Mouse (Mus musculus): Measurements from ENCODE around the gene Slc7a14. TPM values are rescaled to one million over a fixed set of nuclear protein-coding genes. Genes with fewer than 3 reads are reported as not detected.

The Slc7a14 gene
- polyA plus RNA-seq (2014; fragmentation: Nextera tagmentation; extraction: Ambion mirVana): 0.50 and 1.2 TPM in 2 replicates

DNA sequence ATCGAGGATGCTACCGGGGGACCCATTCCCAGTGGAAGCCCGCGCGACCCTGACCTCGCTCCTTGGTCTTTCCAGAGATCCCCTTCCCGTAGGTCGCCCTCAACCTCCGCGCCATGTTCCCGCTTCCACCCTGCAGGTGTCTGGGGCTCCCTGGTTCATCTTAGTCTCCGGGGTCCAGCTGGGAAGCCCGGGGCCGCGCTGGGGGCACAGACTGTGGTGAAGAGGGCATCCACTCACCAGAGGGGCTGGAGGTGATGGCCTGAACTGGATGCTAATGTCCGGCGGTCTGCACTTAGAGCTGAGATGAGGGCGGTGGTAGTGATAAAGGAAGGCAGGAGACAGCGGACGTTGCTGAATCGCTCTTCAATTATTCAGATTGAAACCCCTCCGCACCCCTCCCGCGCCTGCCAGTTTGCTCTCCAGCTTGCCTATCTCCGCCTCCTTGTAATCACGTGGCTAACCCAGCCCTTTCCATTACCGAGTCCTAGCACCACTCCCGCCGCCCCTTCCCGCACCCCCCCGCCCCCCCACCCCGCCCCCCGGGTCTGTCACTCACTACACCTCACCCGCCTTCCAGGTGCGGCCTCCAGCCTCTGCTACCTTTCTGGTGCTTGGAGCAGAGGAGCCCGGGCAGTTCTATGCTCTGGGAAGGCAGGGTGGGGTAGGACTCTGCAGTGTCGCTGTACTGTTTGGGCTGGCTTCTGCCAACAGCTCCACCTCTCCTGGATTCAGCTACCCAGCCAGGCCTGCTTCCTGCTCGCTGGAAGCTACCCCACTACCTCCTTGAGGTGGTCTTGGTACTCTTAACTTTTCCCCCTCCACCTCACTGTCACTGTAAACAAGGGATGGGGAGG lies at the start of gene Slc7a14:
TSS of gene Slc7a14 (minus strand) at position 445 of the 854 bp plus-strand sequence.
- ATAC-seq (ENCODE audit: low FRiP score): peak; percentile 91
- Histone ChIP-seq H3K9ac (ENCODE audit: low read depth, low read length) (peak within 1 kb of the TSS; percentile 25), H3K4me3 (ENCODE audit: low read depth, low read length) (peak within 1 kb of the TSS; percentile 49), H3K4me2 (replicated peaks; ENCODE audit: low read depth, low read length) (peak within 1 kb of the TSS; percentile 89), H3K27me3 (ENCODE audit: control insufficient read depth, insufficient read depth, low read length) (peaks cover 4% of the 10 kb centered on the region; the same call in 1 of the 2 replicates), H3K4me1 (replicated peaks; ENCODE audit: control insufficient read depth, insufficient read depth, low read length) (no peaks in the 10 kb centered on the region), H3K27ac (ENCODE audit: low read depth, low read length) (peak within 1 kb of the TSS; percentile 13; the same call in 1 of the 2 replicates), H3K9me3 (ENCODE audit: control insufficient read depth, low read length) (no peaks in the 10 kb centered on the region), H3K36me3 (ENCODE audit: control insufficient read depth, insufficient read depth, low read length) (no peaks in the 10 kb centered on the region)
- peak; percentile 58 for DNase-seq (ENCODE audit: low spot score)
- under 1% methylated on average over 32 of the region's 38 CpGs for WGBS

DNA sequence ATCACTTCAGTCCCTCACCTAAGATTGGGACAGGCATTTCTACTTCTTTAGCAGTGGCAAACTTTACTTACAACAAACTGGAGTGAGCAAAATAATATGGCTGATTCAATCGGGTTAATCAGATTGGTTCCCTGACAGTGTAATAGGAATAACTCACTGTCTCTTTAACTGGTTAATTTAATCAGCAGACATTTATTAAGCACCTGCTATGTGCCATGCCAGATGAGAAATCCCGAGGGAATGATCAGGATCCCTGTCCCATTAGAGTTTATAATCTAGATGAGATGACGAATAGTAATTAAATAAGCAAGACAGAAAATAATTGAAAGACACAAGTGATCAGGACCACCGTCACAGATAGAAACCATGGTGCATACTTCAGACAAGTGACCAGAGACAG lies 36.4 kb upstream of the Slc7a14 start:
- WGBS: 79% methylated on average over 4 of the region's 4 CpGs

DNA sequence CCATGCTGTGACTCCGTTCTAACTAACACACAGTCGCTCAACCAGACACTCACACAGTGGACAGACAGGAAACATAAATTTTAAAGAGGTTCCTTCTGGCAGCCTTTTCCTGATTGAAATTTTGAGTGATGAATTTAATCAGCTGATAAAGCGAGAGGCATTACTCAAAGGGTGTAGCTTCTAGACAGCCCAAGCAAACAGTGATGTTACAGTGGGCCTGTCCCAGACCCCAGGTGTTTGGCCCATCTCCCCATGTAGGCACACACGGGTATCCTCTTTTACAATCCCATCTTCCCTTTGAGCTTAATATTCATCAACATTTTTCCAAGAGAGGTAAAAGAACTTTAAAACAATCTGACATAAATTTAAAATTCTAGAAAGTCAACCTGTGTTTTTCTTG lies 35.6 kb upstream of the Slc7a14 start:
- Histone ChIP-seq H3K36me3 (ENCODE audit: control insufficient read depth, insufficient read depth, low read length) (no peaks in the 10 kb centered on the region), H3K4me2 (replicated peaks; ENCODE audit: low read depth, low read length) (no peak overlapping the region), H3K9me3 (ENCODE audit: control insufficient read depth, low read length) (no peaks in the 10 kb centered on the region), H3K4me1 (replicated peaks; ENCODE audit: control insufficient read depth, insufficient read depth, low read length) (no peaks in the 10 kb centered on the region), H3K27me3 (ENCODE audit: control insufficient read depth, insufficient read depth, low read length) (no peaks in the 10 kb centered on the region), H3K4me3 (ENCODE audit: low read depth, low read length) (no peak overlapping the region), H3K9ac (ENCODE audit: low read depth, low read length) (no peak overlapping the region), H3K27ac (ENCODE audit: low read depth, low read length) (no peak overlapping the region)
- ATAC-seq (ENCODE audit: low FRiP score) (no peak), DNase-seq (ENCODE audit: low spot score) (no peak)
- 76% methylated on average over 4 of the region's 4 CpGs for WGBS

More for the DNA sequence above, 36.4 kb upstream of the Slc7a14 start:
- Histone ChIP-seq H3K4me3 (ENCODE audit: low read depth, low read length) (no peak overlapping the region), H3K27me3 (ENCODE audit: control insufficient read depth, insufficient read depth, low read length) (no peaks in the 10 kb centered on the region), H3K27ac (ENCODE audit: low read depth, low read length) (no peak overlapping the region), H3K9me3 (ENCODE audit: control insufficient read depth, low read length) (no peaks in the 10 kb centered on the region), H3K4me1 (replicated peaks; ENCODE audit: control insufficient read depth, insufficient read depth, low read length) (no peaks in the 10 kb centered on the region), H3K36me3 (ENCODE audit: control insufficient read depth, insufficient read depth, low read length) (no peaks in the 10 kb centered on the region), H3K9ac (ENCODE audit: low read depth, low read length) (no peak overlapping the region), H3K4me2 (replicated peaks; ENCODE audit: low read depth, low read length) (no peak overlapping the region)
- ATAC-seq (ENCODE audit: low FRiP score): no peak
- DNase-seq (ENCODE audit: low spot score): no peak

DNA sequence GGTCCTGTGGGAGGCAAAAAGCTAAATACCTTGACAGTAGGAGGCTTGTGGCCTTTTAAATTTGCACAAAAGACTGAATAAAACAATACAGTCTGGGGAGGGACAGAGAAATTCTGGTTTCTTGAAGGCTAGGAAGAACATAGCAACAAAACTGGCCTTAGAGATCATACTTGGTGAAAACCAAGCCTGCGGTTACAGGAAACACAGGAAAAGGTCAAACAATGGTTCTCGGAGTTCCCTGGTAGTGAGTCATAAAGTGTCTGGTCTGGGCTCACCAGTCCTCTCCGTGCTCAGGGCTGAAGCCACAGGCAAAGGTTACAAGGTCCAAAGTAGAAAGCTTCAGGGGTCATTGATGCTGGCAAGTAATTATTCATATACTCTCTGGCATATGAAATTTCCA lies 29.1 kb upstream of the Slc7a14 start:
- ATAC-seq (ENCODE audit: low FRiP score): no peak
- H3K9me3 ChIP-seq (ENCODE audit: control insufficient read depth, low read length): no peaks in the 10 kb centered on the region
- H3K9ac ChIP-seq (ENCODE audit: low read depth, low read length): no peak overlapping the region

DNA sequence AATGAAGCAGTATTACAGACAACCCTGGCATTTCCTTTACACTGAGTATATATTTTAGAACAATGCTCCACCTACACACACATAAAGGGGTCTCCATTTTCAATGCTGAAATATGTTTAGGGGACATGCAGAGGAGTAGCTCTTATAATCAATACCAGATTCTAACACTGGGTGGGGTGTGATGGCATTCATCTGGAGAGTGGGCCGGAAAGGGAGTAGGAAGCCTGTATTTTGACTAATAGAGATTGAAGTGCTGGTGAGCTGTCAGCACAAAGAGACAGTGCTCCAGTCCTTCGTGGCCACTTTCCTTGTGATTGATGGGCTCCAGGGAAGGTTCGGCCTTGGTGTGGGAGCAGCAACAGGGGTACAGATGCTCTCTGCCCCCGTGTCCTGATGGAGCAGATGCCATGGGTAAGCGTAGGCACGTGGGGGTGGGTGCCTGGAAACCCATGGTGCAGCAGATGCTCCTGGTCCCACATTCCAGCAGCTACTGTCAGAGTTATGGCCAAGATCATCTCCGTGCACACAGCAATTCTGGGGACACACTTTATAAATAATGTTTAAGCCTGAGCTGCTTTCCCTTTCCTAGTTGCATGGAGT lies 18.2 kb upstream of the Slc7a14 start:
- Histone ChIP-seq H3K4me1 (replicated peaks; ENCODE audit: control insufficient read depth, insufficient read depth, low read length) (no peaks in the 10 kb centered on the region), H3K36me3 (ENCODE audit: control insufficient read depth, insufficient read depth, low read length) (no peaks in the 10 kb centered on the region), H3K9ac (ENCODE audit: low read depth, low read length) (no peak overlapping the region), H3K4me3 (ENCODE audit: low read depth, low read length) (no peak overlapping the region), H3K27ac (ENCODE audit: low read depth, low read length) (no peak overlapping the region), H3K27me3 (ENCODE audit: control insufficient read depth, insufficient read depth, low read length) (no peaks in the 10 kb centered on the region), H3K9me3 (ENCODE audit: control insufficient read depth, low read length) (no peaks in the 10 kb centered on the region), H3K4me2 (replicated peaks; ENCODE audit: low read depth, low read length) (no peak overlapping the region)
- ATAC-seq (ENCODE audit: low FRiP score): no peak
- no peak for DNase-seq (ENCODE audit: low spot score)
- WGBS: 63% methylated on average over 7 of the region's 7 CpGs

More for the DNA sequence above, 29.1 kb upstream of the Slc7a14 start:
- Histone ChIP-seq H3K36me3 (ENCODE audit: control insufficient read depth, insufficient read depth, low read length) (no peaks in the 10 kb centered on the region), H3K27me3 (ENCODE audit: control insufficient read depth, insufficient read depth, low read length) (no peaks in the 10 kb centered on the region), H3K4me3 (ENCODE audit: low read depth, low read length) (no peak overlapping the region), H3K4me1 (replicated peaks; ENCODE audit: control insufficient read depth, insufficient read depth, low read length) (no peaks in the 10 kb centered on the region), H3K27ac (ENCODE audit: low read depth, low read length) (no peak overlapping the region), H3K4me2 (replicated peaks; ENCODE audit: low read depth, low read length) (no peak overlapping the region)
- DNase-seq (ENCODE audit: low spot score): no peak
- 76% methylated on average over 3 of the region's 3 CpGs for whole genome bisulfite sequencing

DNA sequence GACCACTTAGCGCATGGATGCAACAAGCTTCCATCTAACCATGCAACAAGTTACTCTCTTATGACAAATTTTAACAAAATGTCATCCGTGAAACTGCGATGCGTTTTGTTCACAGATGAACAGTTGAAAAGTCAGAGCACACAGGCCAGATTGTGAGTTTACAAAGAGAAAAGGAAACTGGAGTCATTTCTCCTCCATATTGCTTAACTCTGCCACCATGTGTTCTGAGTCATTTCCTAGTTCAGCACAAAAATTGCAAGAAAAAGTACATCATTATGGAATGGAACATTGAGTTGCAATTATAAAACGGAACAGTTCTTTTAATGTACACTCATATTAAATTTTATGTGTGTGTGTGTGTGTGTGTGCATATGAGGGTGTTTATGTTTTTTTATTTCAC lies 17.6 kb upstream of the Slc7a14 start:
- ATAC-seq (ENCODE audit: low FRiP score) (no peak), DNase-seq (ENCODE audit: low spot score) (no peak)
- no peaks in the 10 kb centered on the region for H3K36me3 ChIP-seq (ENCODE audit: control insufficient read depth, insufficient read depth, low read length)
- 92% methylated on average over 5 of the region's 5 CpGs for whole genome bisulfite sequencing
- no peaks in the 10 kb centered on the region for H3K9me3 ChIP-seq (ENCODE audit: control insufficient read depth, low read length)
- H3K27ac ChIP-seq (ENCODE audit: low read depth, low read length): no peak overlapping the region
- no peak overlapping the region for H3K9ac ChIP-seq (ENCODE audit: low read depth, low read length)
- H3K4me2 ChIP-seq (replicated peaks; ENCODE audit: low read depth, low read length): no peak overlapping the region
- no peaks in the 10 kb centered on the region for H3K4me1 ChIP-seq (replicated peaks; ENCODE audit: control insufficient read depth, insufficient read depth, low read length)
- H3K27me3 ChIP-seq (ENCODE audit: control insufficient read depth, insufficient read depth, low read length): no peaks in the 10 kb centered on the region
- no peak overlapping the region for H3K4me3 ChIP-seq (ENCODE audit: low read depth, low read length)

DNA sequence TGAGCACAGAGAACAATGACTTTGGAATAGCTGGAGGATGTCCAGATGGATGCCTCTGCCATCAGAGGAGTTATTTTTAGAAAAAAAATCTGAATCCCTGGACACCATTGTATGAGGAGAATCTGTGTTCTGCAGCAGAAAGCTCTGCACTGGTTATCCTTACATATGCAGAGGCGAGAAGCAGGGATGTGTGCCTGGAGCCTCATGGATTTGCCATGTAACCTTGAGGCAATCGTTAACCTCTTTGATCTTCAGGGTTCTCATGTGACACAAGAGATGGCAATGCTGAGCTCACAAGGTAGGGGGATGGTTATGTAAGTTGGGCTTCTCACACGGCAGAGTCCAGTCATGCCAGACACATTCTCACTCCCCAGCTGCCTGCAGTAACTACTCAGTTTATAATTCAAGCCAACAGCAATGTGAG lies 14.1 kb upstream of the Slc7a14 start:
- 64% methylated on average over 3 of the region's 3 CpGs for WGBS
- H3K9me3 ChIP-seq (ENCODE audit: control insufficient read depth, low read length): no peaks in the 10 kb centered on the region
- no peaks in the 10 kb centered on the region for H3K4me1 ChIP-seq (replicated peaks; ENCODE audit: control insufficient read depth, insufficient read depth, low read length)
- no peak overlapping the region for H3K4me2 ChIP-seq (replicated peaks; ENCODE audit: low read depth, low read length)
- H3K36me3 ChIP-seq (ENCODE audit: control insufficient read depth, insufficient read depth, low read length): no peaks in the 10 kb centered on the region
- ATAC-seq (ENCODE audit: low FRiP score) (no peak), DNase-seq (ENCODE audit: low spot score) (no peak)
- no peak overlapping the region for H3K4me3 ChIP-seq (ENCODE audit: low read depth, low read length)
- no peaks in the 10 kb centered on the region for H3K27me3 ChIP-seq (ENCODE audit: control insufficient read depth, insufficient read depth, low read length)
- H3K27ac ChIP-seq (ENCODE audit: low read depth, low read length): no peak overlapping the region
- H3K9ac ChIP-seq (ENCODE audit: low read depth, low read length): no peak overlapping the region

DNA sequence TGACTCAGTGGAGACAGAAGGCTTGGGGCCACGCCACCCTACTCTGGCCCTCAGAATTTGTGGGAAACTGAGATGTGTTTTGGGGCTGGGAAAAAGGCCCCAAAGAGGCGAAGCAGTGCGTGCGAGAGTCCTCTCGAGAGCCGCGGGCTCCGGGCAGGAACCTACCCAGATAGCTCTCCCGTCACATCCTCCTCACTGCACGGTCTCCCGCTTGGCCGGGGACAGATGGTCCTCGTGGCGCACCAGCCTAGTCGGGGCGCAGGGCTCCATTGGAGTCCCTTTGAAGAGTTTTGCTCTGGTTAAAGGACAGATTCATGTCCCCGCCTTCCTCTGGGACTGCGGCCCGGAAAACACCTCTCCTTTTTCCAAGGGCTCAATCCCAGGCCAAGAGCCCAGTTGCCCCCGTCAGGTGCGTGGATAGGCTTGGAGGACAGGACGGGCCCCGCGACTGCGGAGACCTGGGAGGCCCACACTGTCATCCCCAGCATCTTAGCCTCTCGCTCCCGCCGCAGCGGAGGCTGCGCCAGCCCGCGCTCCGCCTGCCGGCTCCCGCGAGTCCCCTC lies 726 bp downstream of the Slc7a14 start:
- DNase-seq (ENCODE audit: low spot score) (peak; percentile 42), ATAC-seq (ENCODE audit: low FRiP score) (peak; percentile 77)
- peak overlapping the region; percentile 89 for H3K4me2 ChIP-seq (replicated peaks; ENCODE audit: low read depth, low read length)
- peak overlapping the region; percentile 25 for H3K9ac ChIP-seq (ENCODE audit: low read depth, low read length)
- peak overlapping the region; percentile 13; the same call in 1 of the 2 replicates for H3K27ac ChIP-seq (ENCODE audit: low read depth, low read length)
- no peaks in the 10 kb centered on the region for H3K4me1 ChIP-seq (replicated peaks; ENCODE audit: control insufficient read depth, insufficient read depth, low read length)
- H3K9me3 ChIP-seq (ENCODE audit: control insufficient read depth, low read length): no peaks in the 10 kb centered on the region
- H3K4me3 ChIP-seq (ENCODE audit: low read depth, low read length): peak overlapping the region; percentile 49
- peaks cover 4% of the 10 kb centered on the region; the same call in 1 of the 2 replicates for H3K27me3 ChIP-seq (ENCODE audit: control insufficient read depth, insufficient read depth, low read length)
- under 1% methylated on average over 36 of the region's 36 CpGs for WGBS
- H3K36me3 ChIP-seq (ENCODE audit: control insufficient read depth, insufficient read depth, low read length): no peaks in the 10 kb centered on the region
